Mouse (Mus musculus): Measurements from ENCODE around the gene Iqschfp.

Iqschfp gene

GRCm38 (mm10) chr3:68582103-68582740, 690.2 kb downstream of the Iqschfp start:
- peak; percentile 67 for DNase-seq

- peak; percentile 53 for DNase-seq
Observed at GRCm38 (mm10) chr3:68583031-68583693, 691.1 kb downstream of the Iqschfp start.

- peak; percentile 97 for DNase-seq
Observed at GRCm38 (mm10) chr3:68583771-68584511, 691.9 kb downstream of the Iqschfp start.

- DNase-seq = peak; percentile 59
Observed at GRCm38 (mm10) chr3:68585213-68585612, 693.2 kb downstream of the Iqschfp start.

- no peak for DNase-seq
Observed at GRCm38 (mm10) chr3:68586646-68587064, 694.6 kb downstream of the Iqschfp start.

- DNase-seq = no peak
Observed at GRCm38 (mm10) chr3:68587567-68588245, 695.7 kb downstream of the Iqschfp start.

GRCm38 (mm10) chr3:68589220-68589840, 697.3 kb downstream of the Iqschfp start:
- DNase-seq = no peak

GRCm38 (mm10) chr3:68590436-68590835, 698.4 kb downstream of the Iqschfp start:
- no peak for DNase-seq

- DNase-seq = no peak
Observed at GRCm38 (mm10) chr3:68592575-68592974, 700.5 kb downstream of the Iqschfp start.

GRCm38 (mm10) chr3:68593073-68593867, 701.2 kb downstream of the Iqschfp start:
- DNase-seq = no peak

GRCm38 (mm10) chr3:68595316-68595925, 703.4 kb downstream of the Iqschfp start:
- DNase-seq = no peak

- DNase-seq = no peak
Observed at GRCm38 (mm10) chr3:68596938-68597337, 704.9 kb downstream of the Iqschfp start.

- DNase-seq = no peak
Observed at GRCm38 (mm10) chr3:68602891-68603290, 710.9 kb downstream of the Iqschfp start.

GRCm38 (mm10) chr3:68604467-68604866, 712.4 kb downstream of the Iqschfp start:
- no peak for DNase-seq

GRCm38 (mm10) chr3:68604962-68605361, 712.9 kb downstream of the Iqschfp start:
- DNase-seq = no peak

- no peak for DNase-seq
Observed at GRCm38 (mm10) chr3:68605942-68606603, 714.0 kb downstream of the Iqschfp start.

GRCm38 (mm10) chr3:68606730-68607129, 714.7 kb downstream of the Iqschfp start:
- DNase-seq = no peak

GRCm38 (mm10) chr3:68607336-68607735, 715.3 kb downstream of the Iqschfp start:
- no peak for DNase-seq

GRCm38 (mm10) chr3:68608848-68609497, 716.9 kb downstream of the Iqschfp start:
- DNase-seq = peak; percentile 73

GRCm38 (mm10) chr3:68610011-68610410, 718.0 kb downstream of the Iqschfp start:
- no peak for DNase-seq
